Mouse (Mus musculus) limb, embryonic 15.5 days (tissue): Measurements from ENCODE around the gene Ifi27. TPM values are rescaled to one million over a fixed set of nuclear protein-coding genes. Genes with fewer than 3 reads are reported as not detected.

Experiments used
- ATAC-seq: fragments of 200-750 bp; cut with Nextera tagmentation; 2 replicates; pipeline ENCODE4 v1.8.0; 2017; ENCODE audit warnings: low read depth, moderate TSS enrichment; ENCODE audit not compliant: insufficient number of reproducible peaks, low FRiP score, low TSS enrichment
- H3K27ac ChIP-seq: fragments of 300-500 bp; sonication (generic); 2 replicates; pipeline ENCODE4 v1.5.1; 2015; ENCODE audit warnings: moderate library complexity, mild to moderate bottlenecking, inconsistent platforms
- H3K27me3 ChIP-seq: fragments of 300-500 bp; sonication (generic); 2 replicates; pipeline ENCODE4 v1.6.1; 2015; ENCODE audit warnings: inconsistent platforms
- H3K36me3 ChIP-seq: fragments of 300-500 bp; sonication (generic); 2 replicates; pipeline ENCODE4 v1.6.1; 2015; ENCODE audit warnings: inconsistent platforms
- H3K4me1 ChIP-seq: fragments of 300-500 bp; sonication (generic); 2 replicates; pipeline ENCODE4 v1.6.1; 2015; ENCODE audit warnings: inconsistent platforms
- H3K4me2 ChIP-seq: fragments of 300-500 bp; sonication (generic); 2 replicates; pipeline ENCODE4 v1.6.1; 2015; ENCODE audit warnings: mild to moderate bottlenecking, inconsistent platforms
- H3K4me3 ChIP-seq: fragments of 300-500 bp; sonication (generic); 2 replicates; pipeline ENCODE4 v1.5.1; 2015; ENCODE audit warnings: mild to moderate bottlenecking, inconsistent platforms
- H3K9ac ChIP-seq: fragments of 300-500 bp; sonication (generic); 2 replicates; pipeline ENCODE4 v1.6.1; 2015; ENCODE audit warnings: inconsistent platforms
- H3K9me3 ChIP-seq: fragments of 300-500 bp; sonication (generic); 2 replicates; pipeline ENCODE4 v1.6.1; 2016; ENCODE audit warnings: inconsistent platforms
- WGBS: fragments of 180-500 bp; shearing (Covaris S2); methylation state at CpG from one replicate; pipeline ENCODE4 v1.1.7; 2015; 5-methylcytosine and 5-hydroxymethylcytosine counted together
- polyA plus RNA-seq: library from polyadenylated mRNA; unstranded; fragments of >200 nt; fragmentation: Nextera tagmentation; extraction: Ambion mirVana; gene quantifications from 2 replicates; pipeline ENCODE4 v1.2.1, GENCODE M21; 2015

Ifi27 gene
- 62.4 and 78.0 TPM in 2 replicates for polyA plus RNA-seq

DNA sequence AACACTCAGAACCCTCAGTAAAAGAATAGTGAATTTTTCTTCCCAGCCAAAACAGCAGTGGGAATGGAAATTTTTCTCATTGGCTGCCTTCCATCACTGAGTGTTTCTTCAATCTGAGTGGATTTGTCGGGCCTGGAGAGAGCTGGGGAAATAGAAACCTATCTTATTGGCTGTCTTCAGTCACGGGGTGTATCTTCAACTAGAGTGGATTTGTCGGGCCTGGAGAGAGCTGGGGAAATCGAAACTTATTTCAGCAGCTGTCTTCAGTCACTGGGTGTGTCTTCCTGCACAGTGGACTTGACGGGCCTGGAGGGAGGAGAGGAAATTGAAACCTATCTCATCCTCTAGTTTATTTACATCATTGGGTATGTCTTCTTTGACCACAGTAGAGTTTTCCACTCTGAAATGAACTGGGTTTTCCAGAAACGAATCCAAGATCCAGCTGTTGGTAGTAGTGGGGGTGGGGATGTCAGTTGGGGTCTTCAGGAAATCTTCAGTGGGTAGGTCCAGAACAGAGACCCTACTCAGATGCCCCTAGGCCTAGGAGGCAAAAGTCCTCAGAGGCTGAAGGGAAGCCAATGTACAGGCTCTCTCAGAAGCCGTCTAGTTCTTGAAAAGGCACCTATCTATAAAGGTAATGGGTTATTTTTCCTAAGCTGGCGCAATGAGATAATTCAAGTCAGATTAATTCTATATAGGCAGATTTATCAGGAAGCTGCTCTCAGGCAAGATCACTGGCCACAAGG, at the start of gene Ifi27:
Gene Ifi27 (plus strand): TSS at position 226 of the 746 bp plus-strand sequence.
- 47% methylated on average over 8 of the region's 8 CpGs for WGBS
- Histone ChIP-seq H3K36me3 (no peaks in the 10 kb centered on the region), H3K27me3 (no peaks in the 10 kb centered on the region), H3K27ac (peak within 1 kb of the TSS; percentile 69), H3K4me1 (peaks cover 4% of the 10 kb centered on the region; the same call in 1 of the 2 replicates), H3K9me3 (no peaks in the 10 kb centered on the region), H3K9ac (no peak within 1 kb of the TSS), H3K4me2 (peak within 1 kb of the TSS; percentile 38), H3K4me3 (peak within 1 kb of the TSS; percentile 27)
- peak; percentile 87 for ATAC-seq

- peak; percentile 97 for ATAC-seq
- WGBS = under 1% methylated on average over 58 of the region's 58 CpGs
- H3K27ac ChIP-seq = peak within 1 kb of the TSS; percentile 59
Measured at GRCm38 (mm10) chr12:103388505-103389347, 45.3 kb upstream of the Ifi27 start, which contains the start of gene Otub2. Gene Otub2, plus strand, starts transcription at chr12:103388682.

DNA sequence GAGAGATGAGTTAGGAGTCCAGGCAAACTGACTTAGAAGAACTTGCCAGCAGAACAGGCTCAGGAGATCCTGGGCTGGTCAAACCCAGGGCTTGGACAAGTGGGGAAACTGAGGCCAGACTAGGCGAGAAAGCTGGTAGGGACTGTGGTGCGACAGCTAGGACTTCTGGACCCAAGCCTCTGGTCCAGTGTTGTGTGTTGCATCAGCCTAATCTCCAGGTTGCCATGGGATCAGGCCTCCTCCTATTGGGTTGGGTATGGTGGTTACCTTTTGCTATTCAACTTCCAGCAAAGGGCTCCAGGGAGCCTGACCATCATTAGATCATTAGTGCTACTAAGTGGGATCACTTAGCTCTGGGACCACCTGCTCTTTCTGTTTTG, 44.7 kb upstream of the Ifi27 start:
- WGBS = 81% methylated on average over 2 of the region's 2 CpGs
- Histone ChIP-seq H3K9me3 (no peaks in the 10 kb centered on the region), H3K36me3 (no peaks in the 10 kb centered on the region), H3K4me2 (peak overlapping the region; percentile 77), H3K27me3 (no peaks in the 10 kb centered on the region), H3K9ac (peak overlapping the region; percentile 89), H3K4me1 (peaks cover 14% of the 10 kb centered on the region), H3K27ac (no peak overlapping the region), H3K4me3 (peak overlapping the region; percentile 85)
- no peak for ATAC-seq

More at GRCm38 (mm10) chr12:103388505-103389347, 45.3 kb upstream of the Ifi27 start, which contains the start of gene Otub2:
- H3K9me3 ChIP-seq = no peaks in the 10 kb centered on the region
- peak within 1 kb of the TSS; percentile 77 for H3K4me2 ChIP-seq
- H3K4me1 ChIP-seq = peaks cover 14% of the 10 kb centered on the region
- H3K9ac ChIP-seq = peak within 1 kb of the TSS; percentile 89
- H3K4me3 ChIP-seq = peak within 1 kb of the TSS; percentile 85
- no peaks in the 10 kb centered on the region for H3K36me3 ChIP-seq
- H3K27me3 ChIP-seq = no peaks in the 10 kb centered on the region

GRCm38 (mm10) chr12:103389982-103390381, 44.0 kb upstream of the Ifi27 start:
- H3K27me3 ChIP-seq = no peaks in the 10 kb centered on the region
- peaks cover 14% of the 10 kb centered on the region for H3K4me1 ChIP-seq
- no peak for ATAC-seq
- 62% methylated on average over 4 of the region's 4 CpGs for WGBS
- no peaks in the 10 kb centered on the region for H3K36me3 ChIP-seq
- no peak overlapping the region for H3K4me2 ChIP-seq
- H3K27ac ChIP-seq = no peak overlapping the region
- no peak overlapping the region for H3K4me3 ChIP-seq
- no peak overlapping the region for H3K9ac ChIP-seq
- no peaks in the 10 kb centered on the region for H3K9me3 ChIP-seq

- no peaks in the 10 kb centered on the region for H3K36me3 ChIP-seq
- H3K27me3 ChIP-seq = no peaks in the 10 kb centered on the region
- no peak overlapping the region for H3K27ac ChIP-seq
- no peak overlapping the region for H3K4me2 ChIP-seq
- H3K9me3 ChIP-seq = no peaks in the 10 kb centered on the region
- no peak overlapping the region for H3K9ac ChIP-seq
- no peak for ATAC-seq
- WGBS = 75% methylated on average over 7 of the region's 7 CpGs
- no peak overlapping the region for H3K4me3 ChIP-seq
- H3K4me1 ChIP-seq = peaks cover 14% of the 10 kb centered on the region
Measured at GRCm38 (mm10) chr12:103391098-103391497, 42.9 kb upstream of the Ifi27 start.

- WGBS = 59% methylated on average over 6 of the region's 6 CpGs
- H3K4me3 ChIP-seq = no peak overlapping the region
- no peaks in the 10 kb centered on the region for H3K36me3 ChIP-seq
- no peaks in the 10 kb centered on the region for H3K9me3 ChIP-seq
- no peak overlapping the region for H3K27ac ChIP-seq
- no peak overlapping the region for H3K4me2 ChIP-seq
- H3K4me1 ChIP-seq = peaks cover 14% of the 10 kb centered on the region
- no peaks in the 10 kb centered on the region for H3K27me3 ChIP-seq
- ATAC-seq = no peak
- H3K9ac ChIP-seq = no peak overlapping the region
Measured at GRCm38 (mm10) chr12:103393528-103393927, 40.5 kb upstream of the Ifi27 start.

GRCm38 (mm10) chr12:103395486-103396275, 38.3 kb upstream of the Ifi27 start:
- peaks cover 4% of the 10 kb centered on the region; the same call in 1 of the 2 replicates for H3K36me3 ChIP-seq
- no peak overlapping the region for H3K4me3 ChIP-seq
- no peak overlapping the region for H3K4me2 ChIP-seq
- no peak overlapping the region for H3K9ac ChIP-seq
- no peak overlapping the region for H3K27ac ChIP-seq
- WGBS = 68% methylated on average over 12 of the region's 12 CpGs
- ATAC-seq = no peak
- H3K9me3 ChIP-seq = no peaks in the 10 kb centered on the region
- H3K27me3 ChIP-seq = no peaks in the 10 kb centered on the region
- no peaks in the 10 kb centered on the region for H3K4me1 ChIP-seq

DNA sequence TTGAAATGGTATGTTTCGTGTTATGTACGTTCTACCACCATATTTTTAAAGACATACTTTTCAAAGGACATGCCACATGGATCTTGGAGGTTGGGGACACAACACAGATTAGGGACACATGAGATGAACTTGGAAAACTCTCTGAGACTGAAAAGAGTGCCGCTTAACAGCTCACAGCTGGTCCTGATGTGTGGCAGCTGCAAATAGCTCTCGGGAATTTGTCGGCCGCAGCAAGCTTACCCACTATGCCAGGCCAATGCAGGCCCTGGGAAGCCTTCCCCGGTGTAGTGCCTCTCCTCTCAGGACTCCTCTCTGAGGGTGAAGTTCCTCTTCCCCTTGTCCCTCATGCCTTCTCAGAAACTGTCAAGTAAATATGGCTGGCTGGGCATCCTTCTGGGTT, 37.3 kb upstream of the Ifi27 start:
- Histone ChIP-seq H3K36me3 (peaks cover 11% of the 10 kb centered on the region; the same call in 1 of the 2 replicates), H3K9me3 (no peaks in the 10 kb centered on the region), H3K4me1 (no peaks in the 10 kb centered on the region), H3K27ac (no peak overlapping the region), H3K4me2 (no peak overlapping the region), H3K27me3 (no peaks in the 10 kb centered on the region), H3K4me3 (no peak overlapping the region), H3K9ac (no peak overlapping the region)
- ATAC-seq = no peak
- WGBS = 55% methylated on average over 7 of the region's 7 CpGs

DNA sequence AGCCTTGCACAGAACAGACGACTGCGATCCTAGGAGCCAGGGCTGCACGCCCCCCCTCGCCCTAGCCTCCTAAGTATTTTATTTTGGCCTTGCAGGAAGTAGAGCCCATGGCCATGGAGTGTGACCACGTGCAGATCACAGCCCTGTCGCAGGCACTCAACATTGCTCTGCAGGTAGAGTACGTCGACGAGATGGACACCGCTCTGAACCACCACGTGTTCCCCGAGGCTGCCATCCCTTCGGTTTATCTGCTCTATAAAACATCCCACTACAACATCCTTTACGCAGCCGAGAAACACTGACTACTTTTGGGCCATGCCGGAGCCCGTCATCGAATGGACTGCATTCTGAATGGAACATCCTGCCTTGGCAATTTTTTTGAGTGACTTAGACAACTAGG, 29.9 kb upstream of the Ifi27 start:
- Histone ChIP-seq H3K4me1 (no peaks in the 10 kb centered on the region), H3K4me2 (no peak overlapping the region), H3K27me3 (no peaks in the 10 kb centered on the region), H3K9me3 (no peaks in the 10 kb centered on the region), H3K4me3 (no peak overlapping the region), H3K27ac (no peak overlapping the region), H3K9ac (no peak overlapping the region), H3K36me3 (peaks cover 74% of the 10 kb centered on the region)
- 87% methylated on average over 18 of the region's 18 CpGs for WGBS
- no peak for ATAC-seq

DNA sequence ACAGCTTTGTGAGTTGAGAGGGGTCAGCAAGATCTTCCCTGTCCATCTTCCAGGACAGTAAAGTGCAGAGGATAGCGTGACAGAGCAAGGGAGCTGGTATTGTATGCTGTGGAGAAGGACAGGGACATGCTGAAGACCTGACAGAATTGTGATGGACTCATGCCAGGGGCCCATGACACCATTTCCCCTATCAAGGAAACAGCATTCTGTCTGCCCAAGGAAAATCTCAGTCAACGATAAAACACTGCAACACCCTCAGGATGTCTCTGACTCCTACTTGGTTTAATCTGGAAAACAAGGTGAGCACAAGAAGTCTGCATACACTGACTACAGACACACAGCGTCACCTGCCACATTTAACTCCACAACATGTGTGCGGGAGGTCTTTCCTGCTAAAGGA, 26.3 kb upstream of the Ifi27 start, which contains the start of gene 9330161L09Rik:
Gene 9330161L09Rik (minus strand): TSS at position 101 of the 400 bp plus-strand sequence.
- Histone ChIP-seq H3K9ac (no peak within 1 kb of the TSS), H3K9me3 (no peaks in the 10 kb centered on the region), H3K4me1 (no peaks in the 10 kb centered on the region), H3K4me3 (no peak within 1 kb of the TSS), H3K36me3 (peaks cover 93% of the 10 kb centered on the region), H3K27ac (no peak within 1 kb of the TSS), H3K4me2 (no peak within 1 kb of the TSS), H3K27me3 (no peaks in the 10 kb centered on the region)
- ATAC-seq = no peak
- 92% methylated on average over 4 of the region's 4 CpGs for WGBS

DNA sequence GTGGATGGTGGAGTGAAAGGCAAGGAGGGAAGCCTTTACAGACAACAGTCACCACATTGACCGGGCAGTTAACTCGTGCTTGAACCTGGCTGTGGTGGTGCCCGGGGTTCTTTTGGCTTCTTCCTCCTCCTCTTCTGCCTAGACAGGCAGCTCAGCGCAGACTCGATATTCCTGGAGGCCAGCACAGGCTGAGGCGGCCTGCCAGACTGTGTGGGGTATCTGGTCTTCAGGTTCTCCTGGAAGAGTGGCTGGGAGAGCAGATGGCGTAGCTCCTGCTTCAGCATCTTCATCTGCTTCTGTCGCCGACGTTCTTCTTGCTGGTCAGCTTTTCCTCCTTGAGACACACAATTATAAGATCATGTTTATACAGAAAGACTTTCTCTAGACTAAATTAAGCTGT, 25.9 kb upstream of the Ifi27 start:
- Histone ChIP-seq H3K36me3 (peaks cover 94% of the 10 kb centered on the region), H3K4me3 (no peak overlapping the region), H3K4me2 (no peak overlapping the region), H3K27ac (no peak overlapping the region), H3K27me3 (no peaks in the 10 kb centered on the region), H3K9ac (no peak overlapping the region), H3K9me3 (no peaks in the 10 kb centered on the region), H3K4me1 (no peaks in the 10 kb centered on the region)
- no peak for ATAC-seq
- WGBS = 96% methylated on average over 10 of the region's 10 CpGs
